Mouse (Mus musculus) C2C12 (cell line): ENCODE results near the gene Kcnn3. TPM values are rescaled to one million over a fixed set of nuclear protein-coding genes. Genes with fewer than 3 reads are reported as not detected.

Source experiments
- H3K27me3 ChIP-seq: one replicate; pipeline ENCODE4 v1.6.1; 2011; ENCODE audit not compliant: control insufficient read depth, insufficient read depth, insufficient read length
- H3K36me3 ChIP-seq: one replicate; pipeline ENCODE4 v1.6.1; 2011; ENCODE audit not compliant: control insufficient read depth, insufficient read depth
- H3K4me3 ChIP-seq: one replicate; pipeline ENCODE4 v1.5.1; 2011; ENCODE audit warnings: mild to moderate bottlenecking, control low read depth; ENCODE audit not compliant: poor library complexity, insufficient read depth, severe bottlenecking
- H3K79me2 ChIP-seq: one replicate; pipeline ENCODE4 v1.6.1; 2011; ENCODE audit not compliant: control insufficient read depth, insufficient read depth
- H3K79me3 ChIP-seq: one replicate; pipeline ENCODE4 v1.6.1; 2011; ENCODE audit warnings: low read depth, control low read depth
- H3ac ChIP-seq: one replicate; pipeline ENCODE3; 2011; ENCODE audit warnings: low read depth; ENCODE audit not compliant: control insufficient read depth, insufficient read length
- CEBPB ChIP-seq: IDR thresholded peaks from one replicate; pipeline ENCODE4 v1.6.1; 2011; ENCODE audit warnings: low read depth, mild to moderate bottlenecking, control low read depth, moderate library complexity
- CTCF ChIP-seq: IDR thresholded peaks from one replicate; pipeline ENCODE4 v1.5.1; 2011; ENCODE audit not compliant: control insufficient read depth, insufficient read depth, insufficient read length
- FOSL1 ChIP-seq: IDR thresholded peaks from one replicate; pipeline ENCODE4 v1.8.0; 2011; ENCODE audit warnings: mild to moderate bottlenecking, low read length; ENCODE audit not compliant: poor library complexity, insufficient read depth, severe bottlenecking
- MAX ChIP-seq: IDR thresholded peaks from one replicate; pipeline ENCODE4 v1.6.1; 2011; ENCODE audit warnings: mild to moderate bottlenecking, control low read depth
- MYOD1 ChIP-seq: IDR thresholded peaks from one replicate; pipeline ENCODE4 v1.6.1; 2011; ENCODE audit warnings: low read depth; ENCODE audit not compliant: control insufficient read depth, insufficient read length
- MYOG ChIP-seq: IDR thresholded peaks from one replicate; pipeline ENCODE4 v1.6.1; 2011; ENCODE audit not compliant: control insufficient read depth, insufficient read length; ENCODE audit errors: extremely low read depth
- USF1 ChIP-seq: IDR thresholded peaks from one replicate; pipeline ENCODE4 v1.6.1; 2011; ENCODE audit warnings: low read depth, mild to moderate bottlenecking, control low read depth, moderate library complexity
- polyA plus RNA-seq: library from polyadenylated mRNA; unstranded; fragments of >200 nt; fragmentation: generic; extraction: Trizol; gene quantifications from one replicate; pipeline ENCODE4 v1.2.1, GENCODE M21; 2012; ENCODE audit warnings: missing spikeins

Kcnn3 gene
- polyA plus RNA-seq, 1 experiment, result 0.01 TPM

DNA sequence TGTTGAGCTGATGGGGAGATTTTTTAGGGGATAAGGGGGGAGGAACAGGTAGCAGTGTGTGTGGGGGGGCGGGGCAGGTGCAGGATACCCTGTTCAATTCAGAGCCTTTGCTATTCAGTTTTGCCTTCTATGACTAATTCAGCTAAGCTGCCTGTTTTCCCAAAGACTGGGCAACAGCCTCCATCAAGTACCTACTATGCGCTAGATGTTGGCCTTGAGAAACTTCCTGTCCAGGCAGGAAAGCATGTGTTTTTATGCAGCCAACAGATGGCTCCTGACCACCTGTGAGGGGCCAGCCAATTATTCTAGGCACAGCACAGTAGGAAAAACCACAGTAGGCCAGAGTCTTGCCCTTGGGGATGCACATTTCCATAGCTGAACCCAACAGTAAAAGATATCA, 15.2 kb downstream of the Kcnn3 start:
- Histone ChIP-seq H3K79me2 (no peaks in the 10 kb centered on the region), H3K36me3 (no peaks in the 10 kb centered on the region), H3K4me3 (no peak overlapping the region), H3ac (no peak overlapping the region), H3K27me3 (peaks cover 18% of the 10 kb centered on the region), H3K79me3 (no peaks in the 10 kb centered on the region)
- TF ChIP-seq FOSL1, result no peak
- no peak for TF ChIP-seq USF1
- no peak for TF ChIP-seq MYOD1
- TF ChIP-seq MYOG, result no peak
- TF ChIP-seq CTCF, result no peak
- no peak for TF ChIP-seq CEBPB
- no peak for TF ChIP-seq MAX

DNA sequence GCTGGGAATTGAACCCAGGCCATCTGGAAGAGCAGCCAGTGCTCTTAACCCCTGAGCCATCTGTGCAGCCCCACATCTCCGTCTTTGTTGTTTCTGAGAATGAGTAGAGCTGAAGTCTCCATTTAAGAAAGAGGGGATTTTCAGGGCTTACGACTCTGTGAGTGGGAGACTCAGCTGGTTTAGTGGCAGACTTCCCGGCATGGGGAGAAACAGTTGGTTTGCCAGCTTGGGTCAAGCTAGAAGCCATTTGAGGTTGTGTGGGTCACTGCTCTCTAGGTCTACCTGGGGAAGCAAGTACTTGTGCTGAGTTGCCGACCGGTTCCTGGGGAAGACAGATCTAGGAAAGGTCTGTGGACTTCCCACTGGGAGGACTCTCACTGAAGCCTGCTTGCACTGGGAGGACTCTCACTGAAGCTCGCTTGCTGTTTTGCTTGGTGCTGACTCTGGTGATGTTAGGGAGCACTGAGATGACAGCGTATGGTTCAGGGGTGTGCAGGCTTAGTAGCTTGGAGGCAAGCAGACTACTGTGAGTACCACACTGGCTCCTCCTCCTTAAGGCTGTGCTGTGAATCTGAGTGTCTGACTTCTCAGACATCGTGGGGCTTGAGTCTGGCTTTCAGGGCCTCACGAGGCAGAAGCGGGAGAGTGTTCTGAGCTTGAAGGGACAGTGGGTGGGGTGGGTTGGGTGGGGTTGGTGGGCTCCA, 19.2 kb downstream of the Kcnn3 start:
- Histone ChIP-seq H3K27me3 (peaks cover 32% of the 10 kb centered on the region), H3K79me2 (no peaks in the 10 kb centered on the region), H3K36me3 (no peaks in the 10 kb centered on the region), H3ac (no peak overlapping the region), H3K4me3 (no peak overlapping the region), H3K79me3 (no peaks in the 10 kb centered on the region)
- TF ChIP-seq CTCF, result no peak
- TF ChIP-seq USF1, result no peak
- TF ChIP-seq MYOD1, result no peak
- no peak for TF ChIP-seq MYOG
- TF ChIP-seq CEBPB, result no peak
- TF ChIP-seq MAX, result no peak
- no peak for TF ChIP-seq FOSL1

DNA sequence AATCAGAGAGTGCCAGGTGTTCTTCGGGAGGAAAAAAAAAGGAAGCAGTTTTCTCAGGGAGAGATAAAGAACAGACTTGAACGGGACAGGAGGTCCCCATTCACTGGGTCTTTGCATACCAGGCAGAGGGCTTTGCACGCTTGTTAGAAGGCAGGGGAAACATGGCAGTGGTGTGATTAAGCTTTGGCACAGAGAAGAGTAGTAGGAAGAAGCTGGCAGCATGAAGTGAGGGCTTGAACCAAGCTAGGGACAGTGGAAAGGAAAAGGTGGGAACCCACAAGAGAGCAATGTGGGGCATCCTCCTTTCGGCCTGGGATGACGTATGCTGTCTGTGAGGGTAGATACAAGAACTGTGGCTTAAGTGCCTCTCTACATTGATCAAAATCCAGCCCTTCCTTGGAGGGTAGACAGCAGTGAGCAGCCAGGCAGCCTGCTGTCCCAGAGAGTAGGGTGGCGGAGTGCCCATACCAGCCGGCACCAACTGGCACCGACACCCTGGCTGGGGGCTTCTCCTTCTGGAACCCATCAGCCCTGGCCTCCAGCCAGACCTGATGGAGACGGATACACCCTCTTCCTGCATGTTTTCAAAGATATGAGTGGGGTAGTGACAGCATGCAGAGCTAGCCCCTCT, 19.9 kb downstream of the Kcnn3 start:
- H3ac ChIP-seq, result no peak overlapping the region
- H3K27me3 ChIP-seq, result peaks cover 34% of the 10 kb centered on the region
- TF ChIP-seq USF1, result no peak
- no peak for TF ChIP-seq FOSL1
- TF ChIP-seq MYOG, result no peak
- no peak for TF ChIP-seq MAX
- TF ChIP-seq CEBPB, result no peak
- no peak for TF ChIP-seq MYOD1
- TF ChIP-seq CTCF, result no peak
- H3K36me3 ChIP-seq, result no peaks in the 10 kb centered on the region
- H3K79me3 ChIP-seq, result no peaks in the 10 kb centered on the region
- H3K79me2 ChIP-seq, result no peaks in the 10 kb centered on the region
- no peak overlapping the region for H3K4me3 ChIP-seq

DNA sequence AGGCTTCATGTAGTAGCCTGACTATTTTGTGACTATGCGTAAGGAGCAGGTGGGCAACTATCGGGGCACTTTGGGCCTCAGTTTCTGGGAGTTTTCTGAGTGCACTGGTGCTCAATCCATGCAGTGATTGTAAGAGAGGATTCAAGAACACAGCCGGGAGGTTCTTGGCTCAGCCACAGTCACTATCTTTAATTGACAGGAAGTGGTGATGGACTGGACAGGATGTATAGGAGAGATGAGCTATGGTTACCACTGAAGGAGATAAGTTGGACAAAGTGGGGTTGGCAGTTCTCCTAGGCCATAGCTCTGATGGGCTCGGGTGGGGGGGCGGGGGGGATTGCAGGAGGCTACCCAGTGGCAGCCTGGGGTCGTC, 20.4 kb downstream of the Kcnn3 start:
- H3K4me3 ChIP-seq, result no peak overlapping the region
- TF ChIP-seq MYOD1 (no peak), FOSL1 (no peak)
- H3K79me2 ChIP-seq, result no peaks in the 10 kb centered on the region
- H3K36me3 ChIP-seq, result no peaks in the 10 kb centered on the region
- peaks cover 34% of the 10 kb centered on the region for H3K27me3 ChIP-seq
- no peak overlapping the region for H3ac ChIP-seq
- no peaks in the 10 kb centered on the region for H3K79me3 ChIP-seq

GRCm38 (mm10) chr3:89546951-89547350, 27.0 kb downstream of the Kcnn3 start:
- Histone ChIP-seq H3K4me3 (no peak overlapping the region), H3K36me3 (no peaks in the 10 kb centered on the region), H3ac (no peak overlapping the region), H3K79me3 (no peaks in the 10 kb centered on the region), H3K27me3 (peaks cover 46% of the 10 kb centered on the region), H3K79me2 (no peaks in the 10 kb centered on the region)
- no peak for TF ChIP-seq MYOD1
- TF ChIP-seq CEBPB, result no peak

DNA sequence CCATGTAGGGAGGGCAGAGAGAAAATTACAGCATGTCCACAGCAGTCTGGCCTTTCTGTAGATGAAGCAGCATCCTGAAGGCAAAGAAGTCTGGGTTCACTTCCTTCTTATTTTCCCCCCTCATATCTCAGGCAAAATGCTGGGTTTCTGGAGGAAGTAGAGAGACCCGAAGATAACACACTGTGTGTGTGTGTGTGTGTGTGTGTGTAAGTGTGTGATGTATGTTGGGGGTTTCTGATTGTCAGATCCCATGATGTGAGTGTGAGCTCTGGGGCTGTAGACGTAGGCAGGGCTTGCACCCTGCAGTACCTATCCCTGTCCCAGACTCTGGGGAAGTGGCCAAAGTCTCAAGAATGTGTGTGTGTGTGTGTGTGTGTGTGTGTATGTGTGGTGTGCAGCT, 28.8 kb downstream of the Kcnn3 start:
- Histone ChIP-seq H3K36me3 (no peaks in the 10 kb centered on the region), H3ac (no peak overlapping the region), H3K27me3 (peaks cover 47% of the 10 kb centered on the region), H3K4me3 (no peak overlapping the region), H3K79me3 (no peaks in the 10 kb centered on the region), H3K79me2 (no peaks in the 10 kb centered on the region)
- TF ChIP-seq CEBPB (no peak), FOSL1 (no peak), USF1 (no peak)
